9 mouse cellular contexts compared by ENCODE assay signal in the genomic region with DNA sequence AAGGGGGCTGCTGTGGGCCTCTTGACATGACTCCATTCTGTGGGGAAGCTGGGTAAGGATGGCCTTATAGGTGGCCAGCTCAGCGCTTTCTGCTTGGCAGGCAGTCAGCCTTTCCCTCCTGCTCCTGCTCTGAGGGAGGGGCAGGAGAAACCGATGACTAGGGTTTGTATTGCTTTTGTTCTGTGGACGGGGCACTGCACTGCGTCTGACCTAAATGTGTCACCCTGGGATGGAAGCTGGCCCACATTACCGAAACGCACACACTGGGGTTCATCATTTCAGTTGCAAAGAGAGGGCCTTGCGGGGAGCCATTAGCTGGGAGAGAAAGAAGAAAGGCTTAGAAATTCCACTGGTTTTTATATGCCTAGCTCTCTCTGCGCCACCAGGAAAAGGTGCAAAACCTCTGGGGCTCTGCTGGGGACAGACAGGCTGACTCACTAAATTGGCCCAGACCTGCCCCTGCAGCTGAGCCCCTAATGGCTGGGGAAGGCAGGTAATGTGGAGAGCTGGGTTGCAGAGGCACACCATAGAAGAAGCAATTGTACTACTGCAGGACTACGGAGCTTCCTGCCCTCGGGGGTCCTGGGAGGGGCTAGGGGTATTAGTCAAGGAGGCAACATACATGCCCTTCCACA. TPM values are rescaled to one million over a fixed set of nuclear protein-coding genes. Genes with fewer than 3 reads are reported as not detected.
DNase-seq lines count a peak whose midpoint lies in the region; ATAC-seq lines count a peak whose summit lies in the region.
"Had no signal": no experiment of that assay in that cellular context is flagged by ENCODE, and none has a peak within 500 bp of the region (broad histone marks: within the 10 kb centered on the region; RNA-seq: fewer than 3 reads in every experiment).

No protein-coding gene starts in this region.

- DNase-seq in heart, adult 18-20 months, result peak; percentile 37 to 41
- no peak for DNase-seq in heart, adult 9 months (ENCODE audit: low spot score in 2 of 2)
- peak; percentile 85 for DNase-seq in MN1 (ENCODE audit: low spot score)
- DNase-seq in limb, embryonic 10.5 days (ENCODE audit: low spot score), result peak; percentile 50
- DNase-seq in layer of hippocampus, postnatal 14 days (ENCODE audit: low spot score in 2 of 2), result no peak
- no peak for DNase-seq in frontal cortex, postnatal 25 days (ENCODE audit: low spot score in 2 of 2)

- H3K4me3 ChIP-seq in embryonic facial prominence, embryonic 13.5 days, result no peak overlapping the region
- no peak overlapping the region for H3K4me3 ChIP-seq in limb, embryonic 10.5 days
- H3K4me3 ChIP-seq in stomach, embryonic 16.5 days (replicated peaks; ENCODE audit: low read length), result no peak overlapping the region
- H3K4me3 ChIP-seq: heart, adult 2 months had no signal

- ATAC-seq in embryonic facial prominence, embryonic 13.5 days (ENCODE audit: insufficient number of reproducible peaks, insufficient read depth, low FRiP score, low TSS enrichment, low read depth), result no peak
- peak; percentile 35; the same call in 1 of the 2 replicates for ATAC-seq in stomach, embryonic 16.5 days (ENCODE audit: insufficient read depth, low FRiP score)

- H3K36me3 ChIP-seq in embryonic facial prominence, embryonic 13.5 days, result no peaks in the 10 kb centered on the region
- peaks cover 1% of the 10 kb centered on the region; the same call in 1 of the 2 replicates for H3K36me3 ChIP-seq in limb, embryonic 10.5 days
- no peaks in the 10 kb centered on the region for H3K36me3 ChIP-seq in stomach, embryonic 16.5 days (ENCODE audit: control insufficient read depth, insufficient read depth, low read length)

- H3K4me2 ChIP-seq in embryonic facial prominence, embryonic 13.5 days, result peak overlapping the region; percentile 25
- peak overlapping the region; percentile 9; the same call in 1 of the 2 replicates for H3K4me2 ChIP-seq in stomach, embryonic 16.5 days (ENCODE audit: low read depth, low read length)

- peak overlapping the region; percentile 39 for H3K27ac ChIP-seq in embryonic facial prominence, embryonic 13.5 days
- H3K27ac ChIP-seq in limb, embryonic 10.5 days, result peak overlapping the region; percentile 58
- peak overlapping the region; percentile 49 for H3K27ac ChIP-seq in stomach, embryonic 16.5 days (ENCODE audit: low read length)
- H3K27ac ChIP-seq: heart, adult 2 months had no signal

- peaks cover 38% of the 10 kb centered on the region for H3K4me1 ChIP-seq in embryonic facial prominence, embryonic 13.5 days
- H3K4me1 ChIP-seq in limb, embryonic 10.5 days, result peaks cover 42% of the 10 kb centered on the region
- H3K4me1 ChIP-seq in stomach, embryonic 16.5 days (ENCODE audit: control insufficient read depth, insufficient read depth, low read length), result peaks cover 16% of the 10 kb centered on the region

- WGBS in embryonic facial prominence, embryonic 13.5 days, result 12% methylated on average over 10 of the region's 10 CpGs
- 6% methylated on average over 10 of the region's 10 CpGs for WGBS in limb, embryonic 10.5 days
- 20% methylated on average over 10 of the region's 10 CpGs for WGBS in stomach, embryonic 16.5 days

- no peaks in the 10 kb centered on the region for H3K27me3 ChIP-seq in embryonic facial prominence, embryonic 13.5 days
- no peaks in the 10 kb centered on the region for H3K27me3 ChIP-seq in limb, embryonic 10.5 days (ENCODE audit: low read depth, poor library complexity, severe bottlenecking)
- H3K27me3 ChIP-seq in stomach, embryonic 16.5 days (ENCODE audit: control insufficient read depth, insufficient read depth, low read length), result no peaks in the 10 kb centered on the region

- peak overlapping the region; percentile 49 for H3K9ac ChIP-seq in embryonic facial prominence, embryonic 13.5 days
- H3K9ac ChIP-seq in stomach, embryonic 16.5 days (ENCODE audit: low read length), result peak overlapping the region; percentile 40

- H3K9me3 ChIP-seq in embryonic facial prominence, embryonic 13.5 days, result no peaks in the 10 kb centered on the region
- H3K9me3 ChIP-seq in limb, embryonic 10.5 days (replicated peaks), result no peaks in the 10 kb centered on the region
- H3K9me3 ChIP-seq in stomach, embryonic 16.5 days (replicated peaks; ENCODE audit: control insufficient read depth, low read length), result no peaks in the 10 kb centered on the region

RNA-seq across cellular contexts. Expression of a gene that starts 55.3 kb away (rescaled TPM):
- total RNA-seq in heart, adult 18-20 months (2021), result 10 to 100 TPM; 32.6 to 32.7 TPM
- 14.6 and 16.6 TPM in 2 replicates for polyA plus RNA-seq in embryonic facial prominence, embryonic 13.5 days (2015; fragmentation: Nextera tagmentation; extraction: Ambion mirVana)
- polyA plus RNA-seq in limb, embryonic 10.5 days (2016; fragmentation: Nextera tagmentation; extraction: Ambion mirVana), result 13.0 and 14.1 TPM in 2 replicates
- 10.5 and 12.1 TPM in 2 replicates for polyA plus RNA-seq in stomach, embryonic 16.5 days (2015; fragmentation: Nextera tagmentation; extraction: Ambion mirVana)
- total RNA-seq in layer of hippocampus, postnatal 14 days (2021), result 10 to 100 TPM; 26.5 to 28.4 TPM

Comparison
In these comparisons a context has a peak if more than half of its experiments do, and no peak if none do; other contexts are left out.
1. DNase-seq: peak in heart, adult 18-20 months (2 of 2), MN1 (single experiment) and limb, embryonic 10.5 days (single experiment); none in heart, adult 9 months (0 of 2), layer of hippocampus, postnatal 14 days (0 of 2) and frontal cortex, postnatal 25 days (0 of 2).
2. Peak in every context shown above with its lines, with median percentiles within 50 percentile points of each other: H3K27ac ChIP-seq.